ENCODE assay signal across 19 mouse cellular contexts in the genomic region with DNA sequence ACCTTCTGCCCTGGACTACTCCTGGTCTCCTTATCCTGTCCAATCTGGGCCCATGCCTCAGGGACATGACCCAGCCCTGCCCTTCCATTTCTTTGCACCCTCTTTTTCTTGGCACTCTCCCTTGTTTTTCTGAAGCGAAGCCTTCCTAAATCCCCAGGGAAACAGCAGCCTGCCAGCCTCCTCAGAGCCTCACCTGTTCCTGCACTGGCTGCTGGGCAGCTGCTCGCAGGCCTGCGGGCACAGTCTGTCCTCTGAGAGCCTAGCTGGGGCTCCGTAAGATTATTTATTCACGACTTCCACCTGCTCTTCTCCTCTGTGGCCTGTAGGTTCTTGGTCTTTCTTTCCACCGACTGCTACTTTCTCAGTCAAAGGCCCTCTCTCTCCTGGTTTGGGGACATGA. TPM values are rescaled to one million over a fixed set of nuclear protein-coding genes. Genes with fewer than 3 reads are reported as not detected.
"Had no signal": no experiment of that assay in that cellular context is flagged by ENCODE, and none has a peak within 500 bp of the region (broad histone marks: within the 10 kb centered on the region; RNA-seq: fewer than 3 reads in every experiment).

No protein-coding gene starts in this region.

- H3K27ac ChIP-seq: kidney, embryonic 15.5 days; limb, embryonic 12.5 days; liver, embryonic 14.5 days; midbrain, embryonic 12.5 days; neural tube, embryonic 15.5 days had no signal

- H3K27me3 ChIP-seq: limb, embryonic 12.5 days; neural tube, embryonic 15.5 days had no signal

- H3K4me2 ChIP-seq: kidney, embryonic 15.5 days; limb, embryonic 12.5 days; midbrain, embryonic 12.5 days; neural tube, embryonic 15.5 days had no signal

- H3K4me1 ChIP-seq: neural tube, embryonic 15.5 days had no signal

- DNase-seq: kidney, postnatal 14 days; lung, adult 18-20 months; right cerebral cortex, adult 18-20 months; spleen, adult 18-20 months; thymus, adult 18-20 months; thymus, postnatal 14 days had no signal

- H3K9ac ChIP-seq: kidney, embryonic 15.5 days; limb, embryonic 12.5 days; liver, embryonic 14.5 days; midbrain, embryonic 12.5 days; neural tube, embryonic 15.5 days had no signal

- H3K9me3 ChIP-seq: kidney, embryonic 15.5 days; limb, embryonic 12.5 days; midbrain, embryonic 12.5 days; neural tube, embryonic 15.5 days had no signal

- H3K36me3 ChIP-seq: kidney, embryonic 15.5 days; limb, embryonic 12.5 days; midbrain, embryonic 12.5 days; neural tube, embryonic 15.5 days had no signal

- H3K4me3 ChIP-seq: kidney, embryonic 15.5 days; limb, embryonic 12.5 days; midbrain, embryonic 12.5 days; neural tube, embryonic 15.5 days had no signal

RNA-seq across cellular contexts. Expression of gene Pnpla3, which starts 14.4 kb away (rescaled TPM):
- total RNA-seq: megakaryocyte-erythroid progenitor cell, adult 5-6 weeks had no signal
- polyA plus RNA-seq: lung, embryonic 16.5 days had no signal

RNA-seq across cellular contexts. Expression of gene Pnpla5, which starts 59.0 kb away (rescaled TPM):
- total RNA-seq: layer of hippocampus, postnatal 25 days; left cerebral cortex, adult 8-10 months; left cerebral cortex, postnatal 25 days; megakaryocyte-erythroid progenitor cell, adult 5-6 weeks; midbrain, postnatal 0 days had no signal
- polyA plus RNA-seq: kidney, embryonic 15.5 days; limb, embryonic 12.5 days; lung, embryonic 16.5 days; midbrain, embryonic 12.5 days; midbrain, postnatal 0 days; neural tube, embryonic 11.5 days; neural tube, embryonic 15.5 days; stomach, embryonic 14.5 days had no signal
